ENCODE assay signal across 25 mouse cellular contexts in genomic region chr12:105259221-105259620, GRCm38 (mm10). TPM values are rescaled to one million over a fixed set of nuclear protein-coding genes. Genes with fewer than 3 reads are reported as not detected.
DNase-seq lines count a peak whose midpoint lies in the region; TF ChIP-seq lines count a peak whose summit lies in the region.
"Had no signal": no experiment of that assay in that cellular context is flagged by ENCODE, and none has a peak within 500 bp of the region (broad histone marks: within the 10 kb centered on the region; RNA-seq: fewer than 3 reads in every experiment).

No protein-coding gene starts in this region.

- H3K36me3 ChIP-seq in ES-Bruce4 (ENCODE audit: control insufficient read depth, insufficient read depth, low read length, poor library complexity, severe bottlenecking) (no peaks in the 10 kb centered on the region), ES-E14 (ENCODE audit: control insufficient read depth, insufficient read depth, low read length, poor library complexity, severe bottlenecking) (no peaks in the 10 kb centered on the region)
- H3K36me3 ChIP-seq: embryonic facial prominence, embryonic 13.5 days; embryonic facial prominence, embryonic 15.5 days; forebrain, embryonic 10.5 days; forebrain, embryonic 12.5 days had no signal

- H3K27ac ChIP-seq in ES-Bruce4 (ENCODE audit: insufficient read depth, low read length): peak overlapping the region; percentile 78
- peak overlapping the region; percentile 84 for H3K27ac ChIP-seq in ES-E14 (ENCODE audit: insufficient read depth, low read depth, low read length, poor library complexity, severe bottlenecking)
- H3K27ac ChIP-seq: embryonic facial prominence, embryonic 13.5 days; embryonic facial prominence, embryonic 15.5 days; forebrain, embryonic 10.5 days; forebrain, embryonic 12.5 days had no signal

- TF ChIP-seq EP300 in ES-Bruce4 (IDR thresholded peaks at IDR 0.05; ENCODE audit: insufficient read depth, low read depth, low read length): peak; percentile 92

- DNase-seq in ES-E14 (ENCODE audit: low read depth, low spot score) (no peak), ZHBTc4 (ENCODE audit: low read depth, low spot score) (peak; percentile 63)
- DNase-seq in left cerebral cortex, postnatal 10 days (ENCODE audit: extremely low spot score in 1 of 2, low spot score in 2 of 2): no peak
- no peak for DNase-seq in c-Kit-positive CD71-positive TER-119-positive erythroid progenitor cells, embryonic 14.5 days (ENCODE audit: low spot score)
- no peak for DNase-seq in left cerebral cortex, adult 11 months (ENCODE audit: low spot score)
- DNase-seq: adrenal gland, adult 2 months; adrenal gland, postnatal 10 days; adrenal gland, postnatal 25 days; cerebellum, adult 11-12 months had no signal

- TF ChIP-seq CTCF in ES-Bruce4 (IDR thresholded peaks at IDR 0.05; ENCODE audit: low read depth, low read length): no peak

- no peak for TF ChIP-seq POLR2A in ES-Bruce4 (IDR thresholded peaks at IDR 0.05; ENCODE audit: insufficient read depth, low read length)

- H3K9me3 ChIP-seq in ES-Bruce4 (replicated peaks; ENCODE audit: control insufficient read depth, insufficient read depth, low read length, poor library complexity, severe bottlenecking): no peaks in the 10 kb centered on the region
- no peaks in the 10 kb centered on the region for H3K9me3 ChIP-seq in ES-E14 (ENCODE audit: control insufficient read depth, insufficient read depth, low read depth, low read length)
- H3K9me3 ChIP-seq: embryonic facial prominence, embryonic 13.5 days; embryonic facial prominence, embryonic 15.5 days; forebrain, embryonic 10.5 days; forebrain, embryonic 12.5 days had no signal

- H3K27me3 ChIP-seq in ES-Bruce4 (ENCODE audit: control insufficient read depth, insufficient read depth, low read length, poor library complexity, severe bottlenecking): no peaks in the 10 kb centered on the region
- H3K27me3 ChIP-seq: embryonic facial prominence, embryonic 13.5 days; embryonic facial prominence, embryonic 15.5 days had no signal

- H3K4me1 ChIP-seq in ES-Bruce4 (ENCODE audit: control insufficient read depth, insufficient read depth, low read length) (peaks cover 1% of the 10 kb centered on the region), ES-E14 (ENCODE audit: control insufficient read depth in 2 of 2, insufficient read depth in 2 of 2, low read length in 2 of 2, poor library complexity in 1 of 2) (peaks cover 0 to 15% of the 10 kb centered on the region in 2 experiments; a peak in 2 of 4 replicates)
- H3K4me1 ChIP-seq: embryonic facial prominence, embryonic 13.5 days; embryonic facial prominence, embryonic 15.5 days; forebrain, embryonic 10.5 days; forebrain, embryonic 12.5 days had no signal

- intact Hi-C loops in left cerebral cortex, postnatal 10 days (cut with DNase I): no loop called here

- H3K9ac ChIP-seq in ES-Bruce4 (ENCODE audit: low read depth, poor library complexity, severe bottlenecking) (peak overlapping the region; percentile 7; the same call in 1 of the 2 replicates), ES-E14 (ENCODE audit: insufficient read depth, low read depth, low read length, poor library complexity, severe bottlenecking) (peak overlapping the region; percentile 59; the same call in 1 of the 2 replicates)
- H3K9ac ChIP-seq: embryonic facial prominence, embryonic 13.5 days; embryonic facial prominence, embryonic 15.5 days; forebrain, embryonic 12.5 days had no signal

- in situ Hi-C loops in ES-E14 (cut with MboI; ENCODE audit: low sequenced_read_pairs in 2 of 2, unreplicated experiment in 2 of 2): no loop called here

- H3K4me3 ChIP-seq in ES-Bruce4 (ENCODE audit: low read depth, low read length): peak overlapping the region; percentile 58
- H3K4me3 ChIP-seq in ES-E14 (ENCODE audit: insufficient read depth in 1 of 2, low read depth in 1 of 2, low read length in 2 of 2, poor library complexity in 1 of 2, severe bottlenecking in 1 of 2): peak overlapping the region; percentile 42 to 45
- H3K4me3 ChIP-seq: embryonic facial prominence, embryonic 13.5 days; embryonic facial prominence, embryonic 15.5 days; erythroblast, embryonic 14.5 days; forebrain, embryonic 10.5 days; forebrain, embryonic 12.5 days had no signal

TF ChIP-seq in ES-E14, 5 proteins besides CTCF, POLR2A, EP300 and RAD21:
- TF ChIP-seq ZC3H11A (IDR thresholded peaks at IDR 0.05; ENCODE audit: borderline replicate concordance, low read depth, low read length) (no peak), HCFC1 (IDR thresholded peaks at IDR 0.05; ENCODE audit: borderline replicate concordance, insufficient read depth, low read length) (no peak), MAFK (IDR thresholded peaks at IDR 0.05; ENCODE audit: insufficient read depth, low read depth, low read length) (no peak), ZNF384 (IDR thresholded peaks at IDR 0.05; ENCODE audit: low read depth, low read length) (no peak), CHD2 (IDR thresholded peaks at IDR 0.05; ENCODE audit: low read depth, low read length) (no peak; the same call in 1 of the 2 replicates)
TF ChIP-seq in ES-E14: peak in this region for 0.

RNA-seq across cellular contexts. Expression of gene Tcl1, which starts 36.6 kb away (rescaled TPM):
- 47.2 and 52.8 TPM in 2 replicates for polyA plus RNA-seq in ES-Bruce4 (2011; ENCODE audit: insufficient read depth, insufficient read length, low read depth, missing spikeins)
- total RNA-seq in ES-E14 (2012; rRNA removed): 40.6 and 49.9 TPM in 2 replicates
- total RNA-seq in left cerebral cortex, postnatal 10 days (2021): not detected
- total RNA-seq: adrenal gland, postnatal 25 days; common myeloid progenitor, adult 5-6 weeks; MEL had no signal
- polyA plus RNA-seq: adrenal gland, adult 2 months; brain, embryonic 14.5 days; C2C12; cerebellum, adult 2 months; embryonic facial prominence, embryonic 11.5 days; embryonic facial prominence, embryonic 13.5 days; embryonic facial prominence, embryonic 15.5 days; erythroblast, embryonic 14.5 days; forebrain, embryonic 10.5 days; forebrain, embryonic 12.5 days; forebrain, embryonic 14.5 days; forebrain, embryonic 16.5 days; frontal cortex, adult 2 months had no signal

RNA-seq across cellular contexts. Expression of gene Tcl1b4, which starts 57.5 kb away (rescaled TPM):
- not detected in 2 replicates for polyA plus RNA-seq in ES-Bruce4 (2011; ENCODE audit: insufficient read depth, insufficient read length, low read depth, missing spikeins)
- total RNA-seq in ES-E14 (2012; rRNA removed): not detected in 2 replicates
- not detected for total RNA-seq in left cerebral cortex, postnatal 10 days (2021)
- total RNA-seq: adrenal gland, adult 2 months; adrenal gland, postnatal 10 days; adrenal gland, postnatal 25 days; adrenal gland, postnatal 4 days; common myeloid progenitor, adult 5-6 weeks; MEL had no signal
- polyA plus RNA-seq: adrenal gland, adult 2 months; brain, embryonic 14.5 days; C2C12; cerebellum, adult 2 months; embryonic facial prominence, embryonic 11.5 days; embryonic facial prominence, embryonic 13.5 days; embryonic facial prominence, embryonic 15.5 days; erythroblast, embryonic 14.5 days; forebrain, embryonic 10.5 days; forebrain, embryonic 12.5 days; forebrain, embryonic 14.5 days; forebrain, embryonic 16.5 days; frontal cortex, adult 2 months had no signal

Comparison
In these comparisons a context has a peak if more than half of its experiments do, and no peak if none do; other contexts are left out.
1. RNA of gene Tcl1, which starts 36.6 kb away (total RNA-seq): 40.6 to 49.9 TPM in ES-E14; not detected in left cerebral cortex, postnatal 10 days; every median in the first group is over 10 times any median in the second.